ENCODE assay signal across 17 mouse cellular contexts in the genomic region with DNA sequence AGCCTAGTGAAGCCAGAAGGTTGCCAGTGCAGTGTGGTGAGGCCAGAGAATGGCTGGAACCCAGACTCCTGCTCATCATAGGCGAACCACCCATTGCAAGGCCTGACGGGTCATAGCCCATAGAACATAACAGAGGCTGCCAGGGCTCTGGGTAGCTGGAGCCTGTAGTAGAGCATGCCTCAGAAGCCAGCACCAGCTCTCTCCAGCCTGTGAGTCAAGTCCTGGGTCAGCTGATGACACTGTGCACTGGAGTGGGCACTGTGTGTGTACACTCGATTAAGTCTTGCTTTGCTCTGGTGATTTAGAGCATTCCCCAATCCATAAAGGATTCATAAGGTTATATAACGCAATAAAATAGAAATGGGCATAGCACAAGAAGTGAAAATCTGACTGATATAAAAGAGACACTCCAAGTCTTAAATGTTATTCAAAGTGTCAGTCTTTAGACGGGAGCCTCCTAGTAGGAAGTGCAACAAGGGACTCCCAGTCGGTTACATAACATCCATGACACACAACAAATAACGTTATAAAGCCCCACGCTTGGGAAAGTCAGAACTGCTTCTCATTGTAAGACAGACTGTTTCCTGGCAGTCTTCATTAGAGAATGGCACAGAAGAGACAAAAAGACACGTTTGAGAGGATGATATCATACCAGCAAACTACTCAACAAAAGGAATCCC.
"Had no signal": no experiment of that assay in that cellular context is flagged by ENCODE, and none has a peak within 500 bp of the region (broad histone marks: within the 10 kb centered on the region; RNA-seq: fewer than 3 reads in every experiment).

No protein-coding gene starts in this region.

- H3K9me3 ChIP-seq: midbrain, embryonic 10.5 days; midbrain, embryonic 12.5 days; neural tube, embryonic 13.5 days; neural tube, embryonic 15.5 days; stomach, embryonic 15.5 days had no signal

- H3K27ac ChIP-seq: midbrain, embryonic 12.5 days; neural tube, embryonic 13.5 days; neural tube, embryonic 15.5 days; stomach, embryonic 15.5 days had no signal

- H3K9ac ChIP-seq: lung, embryonic 14.5 days; midbrain, embryonic 12.5 days; neural tube, embryonic 13.5 days; neural tube, embryonic 15.5 days; stomach, embryonic 15.5 days had no signal

- DNase-seq: lung, adult 18-20 months; lung, embryonic 14.5 days; lung, postnatal 10 days; midbrain, embryonic 14.5 days; retina, postnatal 1 day; right cerebral cortex, adult 18-20 months; right cerebral cortex, postnatal 25 days; thymus, adult 18-20 months; thymus, postnatal 14 days; thymus, postnatal 36 days had no signal

- H3K4me3 ChIP-seq: midbrain, embryonic 10.5 days; midbrain, embryonic 12.5 days; myocyte; neural tube, embryonic 13.5 days; neural tube, embryonic 15.5 days; stomach, embryonic 15.5 days had no signal

- H3K4me1 ChIP-seq: neural tube, embryonic 15.5 days; stomach, embryonic 15.5 days had no signal

- H3K36me3 ChIP-seq: midbrain, embryonic 10.5 days; midbrain, embryonic 12.5 days; neural tube, embryonic 13.5 days; neural tube, embryonic 15.5 days; stomach, embryonic 15.5 days had no signal

- H3K4me2 ChIP-seq: lung, embryonic 14.5 days; midbrain, embryonic 12.5 days; neural tube, embryonic 13.5 days; neural tube, embryonic 15.5 days; stomach, embryonic 15.5 days had no signal

- H3K27me3 ChIP-seq: midbrain, embryonic 12.5 days; neural tube, embryonic 13.5 days; neural tube, embryonic 15.5 days; stomach, embryonic 15.5 days had no signal

- ATAC-seq: midbrain, embryonic 16.5 days had no signal
